18 mouse cellular contexts compared by ENCODE assay signal in genomic region chr14:105404241-105404640, GRCm38 (mm10).
DNase-seq lines count a peak whose midpoint lies in the region; ATAC-seq lines count a peak whose summit lies in the region.
"Had no signal": no experiment of that assay in that cellular context is flagged by ENCODE, and none has a peak within 500 bp of the region (broad histone marks: within the 10 kb centered on the region; RNA-seq: fewer than 3 reads in every experiment).

No protein-coding gene starts in this region.

- H3K4me1 ChIP-seq in heart, embryonic 13.5 days, result peaks cover 30% of the 10 kb centered on the region
- no peaks in the 10 kb centered on the region for H3K4me1 ChIP-seq in hindbrain, embryonic 14.5 days (replicated peaks; ENCODE audit: control insufficient read depth, insufficient read depth, low read length)
- H3K4me1 ChIP-seq: embryonic facial prominence, embryonic 12.5 days; forebrain, embryonic 13.5 days; midbrain, embryonic 12.5 days had no signal

- H3K4me2 ChIP-seq in heart, embryonic 13.5 days, result peak overlapping the region; percentile 30
- H3K4me2 ChIP-seq in hindbrain, embryonic 14.5 days (replicated peaks), result no peak overlapping the region
- H3K4me2 ChIP-seq: embryonic facial prominence, embryonic 12.5 days; forebrain, embryonic 13.5 days; midbrain, embryonic 12.5 days had no signal

- peak overlapping the region; percentile 80 for H3K27ac ChIP-seq in heart, embryonic 13.5 days (replicated peaks)
- H3K27ac ChIP-seq in hindbrain, embryonic 14.5 days, result no peak overlapping the region
- H3K27ac ChIP-seq: embryonic facial prominence, embryonic 12.5 days; forebrain, embryonic 13.5 days; liver, embryonic 14.5 days; midbrain, embryonic 12.5 days had no signal

- H3K36me3 ChIP-seq in heart, embryonic 13.5 days, result no peaks in the 10 kb centered on the region
- H3K36me3 ChIP-seq in hindbrain, embryonic 14.5 days (replicated peaks; ENCODE audit: control insufficient read depth, insufficient read depth), result no peaks in the 10 kb centered on the region
- H3K36me3 ChIP-seq: embryonic facial prominence, embryonic 12.5 days; midbrain, embryonic 12.5 days had no signal

- H3K9ac ChIP-seq in heart, embryonic 13.5 days, result no peak overlapping the region
- no peak overlapping the region for H3K9ac ChIP-seq in hindbrain, embryonic 14.5 days
- H3K9ac ChIP-seq: embryonic facial prominence, embryonic 12.5 days; forebrain, embryonic 13.5 days; liver, embryonic 14.5 days; midbrain, embryonic 12.5 days had no signal

- intact Hi-C loops in heart, postnatal 25 days (cut with DNase I), result loop anchor here (5.0 to 10.0 kb wide), 3 partner anchors 42 to 331 kb away; no protein-coding TSS in a partner anchor

- no peak overlapping the region for H3K4me3 ChIP-seq in heart, embryonic 13.5 days
- H3K4me3 ChIP-seq in hindbrain, embryonic 14.5 days (replicated peaks; ENCODE audit: low read length), result no peak overlapping the region
- H3K4me3 ChIP-seq: embryonic facial prominence, embryonic 12.5 days; erythroblast, embryonic 14.5 days; forebrain, embryonic 13.5 days; midbrain, embryonic 12.5 days had no signal

- no peaks in the 10 kb centered on the region for H3K27me3 ChIP-seq in heart, embryonic 13.5 days (replicated peaks)
- H3K27me3 ChIP-seq in hindbrain, embryonic 14.5 days (ENCODE audit: control insufficient read depth, insufficient read depth, low read length), result no peaks in the 10 kb centered on the region
- H3K27me3 ChIP-seq: embryonic facial prominence, embryonic 12.5 days; forebrain, embryonic 13.5 days; midbrain, embryonic 12.5 days had no signal

- WGBS in heart, embryonic 13.5 days, result 26% methylated on average over 6 of the region's 6 CpGs
- 94% methylated on average over 6 of the region's 6 CpGs for WGBS in hindbrain, embryonic 14.5 days

- DNase-seq in NIH3T3 (ENCODE audit: low read depth), result peak; percentile 16
- DNase-seq in heart, adult 18-20 months, result peak; percentile 76 to 85
- peak; percentile 18 for DNase-seq in heart, postnatal 25 days (ENCODE audit: low spot score)
- DNase-seq in cerebellum, postnatal 25 days, result no peak
- no peak for DNase-seq in hindbrain, embryonic 14.5 days (ENCODE audit: low spot score)
- DNase-seq in urinary bladder, postnatal 4 days (ENCODE audit: low spot score in 2 of 2), result no peak
- DNase-seq: adrenal gland, adult 2 months; cerebellum, adult 9-10 months; kidney, adult 2 months; kidney, postnatal 14 days; spleen, adult 18-20 months; thymus, postnatal 4 days had no signal

- peak; percentile 80; the same call in 1 of the 2 replicates for ATAC-seq in heart, embryonic 13.5 days (ENCODE audit: extremely low read depth, insufficient number of reproducible peaks, low FRiP score, low TSS enrichment)
- no peak for ATAC-seq in hindbrain, embryonic 14.5 days (ENCODE audit: low FRiP score)
- ATAC-seq: forebrain, embryonic 13.5 days had no signal

- no peaks in the 10 kb centered on the region for H3K9me3 ChIP-seq in heart, embryonic 13.5 days
- no peaks in the 10 kb centered on the region for H3K9me3 ChIP-seq in hindbrain, embryonic 14.5 days (ENCODE audit: control insufficient read depth, low read length)
- H3K9me3 ChIP-seq: embryonic facial prominence, embryonic 12.5 days; forebrain, embryonic 13.5 days; midbrain, embryonic 12.5 days had no signal

Comparison
In these comparisons a context has a peak if more than half of its experiments do, and no peak if none do; other contexts are left out.
1. DNase-seq: peak in NIH3T3 (single experiment), heart, adult 18-20 months (2 of 2) and heart, postnatal 25 days (single experiment); none in cerebellum, postnatal 25 days (0 of 2), hindbrain, embryonic 14.5 days (single experiment) and urinary bladder, postnatal 4 days (0 of 2).